Mouse (Mus musculus) CH12F3 (cell line): Measurements from ENCODE around the gene Gm5089.

Experiments used
- in situ Hi-C: fragments of 300-500 bp; cut with MboI; formaldehyde crosslinking; loops from 2 replicates; pipeline ENCODE4 v1.14.3; 2020; ENCODE audit warnings: low sequenced_read_pairs

Gm5089 gene

GRCm38 (mm10) chr14:122450496-122451382, at the start of gene Gm5089:
Gene Gm5089 (minus strand): TSS chr14:122451115.
- in situ Hi-C loops, result no loop called here

- in situ Hi-C loops, result no loop called here
Measured at GRCm38 (mm10) chr14:122492015-122492414, 41.1 kb upstream of the Gm5089 start.

DNA sequence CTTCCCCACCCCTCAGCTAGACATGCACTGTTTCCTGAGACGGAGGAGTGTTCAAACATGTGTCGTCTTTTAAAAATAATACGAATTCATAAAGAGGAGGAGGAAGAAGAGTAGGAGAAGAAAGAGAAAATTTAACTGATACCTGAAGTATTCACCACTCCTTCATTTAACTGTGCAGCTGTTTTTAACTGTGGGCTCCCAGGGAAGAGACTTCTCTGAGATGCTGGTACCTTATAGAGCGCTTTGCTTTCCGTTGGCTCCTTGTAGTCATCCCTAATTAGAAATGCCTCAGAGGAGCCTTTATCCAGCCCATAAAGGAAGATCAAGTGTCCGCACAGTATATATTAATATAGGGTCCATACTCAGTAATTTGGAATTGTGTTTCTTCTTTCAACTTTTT, 40.6 kb upstream of the Gm5089 start:
- in situ Hi-C loops, result no loop called here

DNA sequence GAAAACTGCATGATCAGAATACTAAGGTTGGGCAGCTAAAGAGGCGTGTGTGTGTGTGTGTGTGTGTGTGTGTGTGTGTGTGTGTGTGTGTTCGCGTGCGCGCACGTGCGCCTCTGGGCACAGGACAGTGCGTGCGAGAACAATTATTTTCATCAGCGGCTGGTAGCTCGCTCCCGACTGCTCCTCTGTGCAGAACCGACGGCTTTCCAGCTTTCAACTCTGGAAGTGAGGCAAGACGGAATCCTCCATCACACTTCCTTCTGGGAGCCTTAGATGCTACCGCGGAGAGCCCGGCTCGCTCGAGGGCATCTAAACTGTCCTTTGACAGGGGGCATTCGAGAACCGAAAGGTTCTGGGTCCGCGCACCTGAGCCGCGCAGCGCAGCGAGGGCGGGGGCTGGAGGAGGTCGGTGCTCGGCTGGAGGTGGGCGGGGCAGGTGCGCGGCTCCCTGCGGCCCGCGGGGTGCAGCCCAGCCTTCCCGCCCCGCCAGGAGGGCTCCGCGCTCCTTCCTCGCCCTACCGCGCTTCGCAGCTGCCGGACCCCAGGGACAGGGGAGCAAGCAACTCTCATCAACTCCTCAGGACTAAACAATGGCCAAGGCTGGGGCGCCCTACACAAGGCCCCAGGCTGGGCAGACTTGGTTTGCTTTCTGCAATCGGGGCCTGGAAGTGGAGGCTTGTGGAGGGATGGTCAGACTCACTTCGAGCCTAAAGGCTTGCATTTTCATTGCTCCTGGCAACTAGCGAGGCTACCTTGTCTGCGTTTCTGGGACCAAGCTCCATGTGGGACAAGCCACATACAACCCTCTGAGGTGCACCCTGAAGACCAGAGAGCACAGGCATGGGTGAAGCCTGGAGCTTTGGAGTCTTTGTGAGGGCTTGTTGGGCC, 39.8 kb upstream of the Gm5089 start, which contains the start of gene Gm10837:
TSS of gene Gm10837 (plus strand) at position 146 of the 888 bp plus-strand sequence.
- in situ Hi-C loops, result no loop called here

- in situ Hi-C loops, result no loop called here
Measured at GRCm38 (mm10) chr14:122489686-122490414, 38.9 kb upstream of the Gm5089 start.

GRCm38 (mm10) chr14:122489041-122489440, 38.1 kb upstream of the Gm5089 start:
- in situ Hi-C loops, result no loop called here

GRCm38 (mm10) chr14:122487366-122487765, 36.5 kb upstream of the Gm5089 start:
- in situ Hi-C loops, result no loop called here

GRCm38 (mm10) chr14:122486611-122487010, 35.7 kb upstream of the Gm5089 start:
- in situ Hi-C loops, result no loop called here

DNA sequence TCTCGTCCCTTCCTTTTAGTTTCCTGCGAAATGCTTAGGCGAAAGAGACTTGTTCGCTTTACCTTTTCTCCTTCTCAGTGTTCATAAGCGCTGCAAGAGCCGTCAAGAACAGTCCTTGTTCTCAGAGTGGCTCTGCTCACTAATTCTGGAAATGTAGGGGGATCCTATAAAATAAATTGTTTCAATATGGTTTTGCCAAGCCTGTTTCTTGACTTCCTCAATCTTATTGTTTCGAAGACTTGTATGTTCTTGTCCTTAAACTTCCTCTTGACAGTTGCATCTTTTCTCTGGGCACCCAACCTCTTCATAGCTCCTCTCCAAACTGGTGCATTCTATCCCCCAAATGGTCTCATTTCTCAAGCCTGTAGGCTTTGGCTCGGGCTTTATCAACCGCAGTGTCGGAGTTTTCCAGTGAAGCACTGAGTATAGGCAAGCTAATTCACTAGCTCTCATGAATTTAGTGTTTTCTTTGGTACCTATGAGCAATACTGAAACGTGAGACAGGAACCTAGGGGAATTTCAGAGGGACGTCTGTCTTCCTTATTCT, 34.8 kb upstream of the Gm5089 start:
- in situ Hi-C loops, result no loop called here

DNA sequence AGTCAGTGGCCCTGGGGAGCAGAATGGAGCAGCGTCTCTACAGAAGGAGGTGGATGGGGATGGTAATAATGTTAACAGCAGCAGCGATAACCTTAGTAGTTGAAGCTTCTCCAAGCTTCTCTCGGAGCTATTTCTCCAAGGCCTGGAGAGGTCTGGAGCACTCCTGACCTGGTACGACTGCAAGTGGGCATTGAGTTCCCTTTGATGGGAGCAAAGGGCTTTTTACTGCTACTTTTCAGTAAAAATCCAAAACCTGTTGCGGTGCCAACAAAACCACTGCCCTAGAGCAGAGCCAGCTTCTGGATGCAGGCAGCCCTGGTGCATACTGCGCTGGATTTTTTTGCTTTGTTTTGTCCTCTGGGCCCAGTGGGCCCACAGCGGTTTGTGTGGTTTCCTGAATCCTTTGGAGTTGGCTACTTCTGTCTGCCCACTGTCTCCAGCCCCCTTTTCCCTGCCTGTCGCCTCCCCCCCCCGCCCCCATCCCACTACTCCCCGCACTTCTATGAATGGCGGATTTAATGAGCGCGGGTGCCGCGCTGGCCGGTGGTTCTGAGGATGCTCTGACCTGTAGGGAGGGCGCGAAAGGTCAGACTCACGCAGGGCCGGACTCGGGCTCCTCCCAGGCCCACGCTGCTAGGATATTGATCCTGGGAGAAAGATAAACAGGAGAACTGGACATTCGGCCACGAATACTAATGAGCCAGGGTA, 34.1 kb upstream of the Gm5089 start:
- in situ Hi-C loops, result no loop called here

DNA sequence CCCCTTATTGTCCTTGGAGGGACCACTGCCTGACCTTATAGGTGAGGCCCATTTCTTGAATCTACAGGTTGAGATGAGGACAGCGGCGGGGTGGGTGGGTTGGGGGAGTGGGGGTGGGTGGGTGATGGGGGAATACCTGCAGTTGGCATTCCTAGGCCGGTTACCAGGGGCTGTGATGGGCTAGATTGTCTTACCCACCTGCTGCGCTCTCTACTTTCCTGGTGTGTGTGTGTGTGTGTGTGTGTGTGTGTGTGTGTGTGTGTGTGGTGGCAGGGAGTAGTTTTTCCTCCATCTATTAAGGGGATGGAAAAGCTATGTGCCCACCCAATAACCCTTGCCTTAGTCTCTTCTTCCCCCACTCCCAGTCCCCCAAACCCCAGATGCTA, 33.5 kb upstream of the Gm5089 start:
- in situ Hi-C loops, result no loop called here

DNA sequence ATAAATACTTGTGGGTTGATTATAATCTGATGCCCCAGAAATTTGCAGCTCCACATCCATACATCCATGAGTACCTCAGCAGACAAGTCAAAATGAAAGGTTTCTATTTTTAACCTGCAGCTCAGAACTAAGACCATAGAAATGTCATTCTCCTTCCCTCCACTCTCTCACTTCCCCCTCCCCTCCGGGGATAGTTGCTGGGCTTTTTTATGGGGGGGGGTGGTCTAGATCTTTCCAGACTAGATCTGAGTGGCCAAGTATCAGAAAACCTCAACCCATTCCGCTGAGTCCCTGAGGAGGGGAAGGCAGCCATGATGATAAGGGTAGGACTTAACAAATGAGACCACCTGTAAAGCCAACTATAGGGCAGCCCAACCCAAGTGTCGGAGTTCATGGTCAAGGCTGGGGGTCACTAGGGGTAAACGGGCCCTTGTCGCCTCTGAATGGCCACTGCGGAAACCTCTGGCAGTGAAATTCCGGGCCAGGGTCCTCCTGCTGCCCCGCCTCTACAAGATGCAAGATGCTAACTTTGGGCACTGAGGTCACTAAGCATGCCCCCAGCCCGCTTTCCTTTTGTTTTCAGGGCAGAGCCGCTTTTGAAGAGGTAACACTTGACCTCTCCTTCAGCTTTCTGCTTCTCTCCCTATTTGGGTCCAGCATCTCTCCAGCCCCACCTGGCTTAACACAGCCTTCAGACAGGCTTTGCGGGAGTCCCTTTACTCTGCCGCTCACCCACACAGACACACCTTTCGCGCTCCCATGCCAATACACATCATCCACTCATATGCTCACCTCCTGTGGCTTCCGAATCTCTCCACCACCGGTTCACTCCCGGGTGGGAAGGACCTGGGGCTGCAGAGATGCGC, 32.9 kb upstream of the Gm5089 start:
- in situ Hi-C loops, result no loop called here

DNA sequence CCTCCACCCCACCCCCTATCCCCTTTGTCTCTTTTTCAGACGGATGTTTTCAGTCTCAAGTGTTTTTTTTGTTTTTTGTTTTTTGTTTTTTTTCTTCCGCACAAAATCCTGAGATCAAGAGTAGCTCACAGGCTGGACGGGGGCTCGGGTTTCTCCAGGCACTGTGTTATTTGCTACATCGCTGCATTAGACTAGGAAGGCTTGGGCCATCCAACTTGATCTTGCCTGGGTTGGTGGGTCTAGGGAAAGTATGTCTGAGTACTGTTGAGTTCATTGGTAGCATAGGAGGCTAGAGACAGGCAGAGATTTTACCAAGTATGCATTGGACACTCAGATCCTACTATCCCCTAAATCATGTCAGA, 32.1 kb upstream of the Gm5089 start:
- in situ Hi-C loops, result no loop called here

GRCm38 (mm10) chr14:122482081-122483023, 31.4 kb upstream of the Gm5089 start:
- in situ Hi-C loops, result no loop called here

- in situ Hi-C loops, result no loop called here
Measured at GRCm38 (mm10) chr14:122481181-122481580, 30.3 kb upstream of the Gm5089 start.

- in situ Hi-C loops, result no loop called here
Measured at GRCm38 (mm10) chr14:122480355-122480754, 29.4 kb upstream of the Gm5089 start.

DNA sequence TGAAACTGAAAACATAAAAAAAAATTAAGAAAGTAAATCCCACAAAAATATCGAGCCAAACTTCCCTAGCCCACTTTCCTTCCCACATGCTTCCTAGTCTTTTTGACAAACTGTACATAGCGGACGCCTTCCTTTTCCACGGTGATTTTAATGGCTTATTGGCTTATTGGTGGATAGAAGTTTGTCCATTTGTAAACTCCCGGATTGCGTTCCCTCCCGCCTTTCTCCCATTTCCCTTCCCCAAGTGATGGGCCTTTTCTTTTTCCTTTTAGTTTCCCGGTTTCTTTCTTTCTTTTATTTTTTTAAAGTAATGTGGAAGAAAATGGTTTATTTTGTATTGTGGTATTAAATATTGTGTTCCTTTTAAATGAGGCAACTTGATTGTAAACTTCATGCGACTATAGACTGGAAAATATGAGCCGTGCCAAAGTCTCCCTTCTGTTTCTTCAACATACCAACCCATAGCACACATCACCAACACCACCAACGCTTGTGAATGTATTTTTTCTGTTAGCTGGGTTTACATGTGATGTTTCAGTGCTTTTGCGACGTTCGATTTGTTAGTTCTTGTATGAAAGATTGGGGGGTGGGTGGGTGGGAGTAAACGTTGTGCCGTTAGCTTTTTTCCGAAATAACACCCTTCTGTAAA, 28.7 kb upstream of the Gm5089 start:
- in situ Hi-C loops, result no loop called here

GRCm38 (mm10) chr14:122478574-122479011, 27.7 kb upstream of the Gm5089 start:
- in situ Hi-C loops, result no loop called here
